Mouse (Mus musculus): Measurements from ENCODE around the gene Etv1. TPM values are rescaled to one million over a fixed set of nuclear protein-coding genes. Genes with fewer than 3 reads are reported as not detected.

Gene Etv1
- 0.51 TPM for polyA plus RNA-seq (2017; shearing (Covaris generic))

GRCm38 (mm10) chr12:38779186-38779777 is at the start of gene Etv1:
Gene Etv1 (plus strand): TSS chr12:38779380.

